Mouse (Mus musculus): ENCODE results near the gene Col7a1.

GRCm38 (mm10) chr9:109010316-109010690 lies 56.9 kb downstream of the Col7a1 start:
- TF ChIP-seq CTCF (IDR thresholded peaks at IDR 0.05) (no peak), EP300 (IDR thresholded peaks at IDR 0.05) (no peak)
